Mouse (Mus musculus) liver (tissue): Measurements from ENCODE around the gene Traf4.
"Not testable (repeated sequence)": the region's sequence is repeated elsewhere in the genome, so short reads cannot be mapped to it uniquely, and the experiment has no call there.

ENCODE experiments used
- DNase-seq: peaks from one replicate; pipeline ENCODE4 v3.0.0-alpha.2; 2020; ENCODE audit warnings: mixed read lengths

Traf4 gene

GRCm38 (mm10) chr11:78164924-78165760 lies at the start of gene Traf4:
Gene Traf4 (minus strand): TSS chr11:78165589.
- DNase-seq: peak; percentile 94

- peak; percentile 13 for DNase-seq
These were observed 47.9 kb upstream of the Traf4 start for GRCm38 (mm10) chr11:78213086-78213817.

- DNase-seq: no peak
These were observed 46.1 kb upstream of the Traf4 start for GRCm38 (mm10) chr11:78211513-78211912.

DNA sequence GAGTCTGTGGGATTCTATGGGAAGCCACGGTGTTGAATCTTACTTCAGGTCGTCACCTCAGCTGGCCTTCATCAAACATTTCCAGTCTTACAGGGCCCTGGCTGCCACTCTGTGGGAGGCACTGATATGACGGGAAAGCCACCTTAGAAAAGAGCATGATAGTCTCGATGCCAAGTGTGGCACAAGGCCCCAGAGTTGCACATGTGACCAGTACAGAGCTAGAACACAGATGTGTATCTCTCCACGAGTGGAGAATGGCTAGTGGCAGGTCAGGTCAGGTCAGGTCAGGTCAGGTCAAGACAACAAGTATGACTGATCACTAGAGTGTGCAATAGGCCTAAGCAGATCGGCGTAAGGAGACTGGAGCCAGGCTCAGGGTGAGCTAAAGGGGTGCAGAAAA lies 45.2 kb upstream of the Traf4 start:
- no peak for DNase-seq

GRCm38 (mm10) chr11:78209886-78210285 lies 44.5 kb upstream of the Traf4 start:
- no peak for DNase-seq

GRCm38 (mm10) chr11:78207190-78207589 lies 41.8 kb upstream of the Traf4 start:
- DNase-seq: no peak

GRCm38 (mm10) chr11:78205361-78206206 lies 40.2 kb upstream of the Traf4 start:
- no peak for DNase-seq

- DNase-seq: no peak
These were observed 38.9 kb upstream of the Traf4 start for GRCm38 (mm10) chr11:78204287-78204686.

- no peak for DNase-seq
These were observed 37.0 kb upstream of the Traf4 start for GRCm38 (mm10) chr11:78202372-78202771.

GRCm38 (mm10) chr11:78195101-78195863 lies 29.9 kb upstream of the Traf4 start:
- no peak for DNase-seq

- DNase-seq: peak; percentile 89
These were observed 29.2 kb upstream of the Traf4 start for GRCm38 (mm10) chr11:78194411-78195100.

DNA sequence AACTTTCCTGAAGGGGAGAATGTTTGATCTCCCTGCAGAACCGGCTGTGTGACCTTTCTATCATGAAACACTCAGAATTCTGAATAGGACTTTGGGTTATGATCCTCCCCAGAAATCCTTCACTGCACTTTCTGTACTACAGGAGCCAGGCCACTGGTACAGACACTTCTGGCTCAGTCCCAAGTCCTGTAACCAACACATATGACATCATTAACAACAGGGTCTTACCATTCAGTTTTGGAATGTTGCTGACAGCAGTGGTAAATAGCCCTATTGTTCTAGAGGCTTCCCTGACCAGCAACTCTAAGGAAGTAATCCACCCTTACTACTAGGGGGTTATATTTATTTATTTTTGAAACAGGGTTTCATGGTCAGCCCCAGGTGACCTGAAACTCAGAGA lies 27.7 kb upstream of the Traf4 start, which contains the start of gene Proca1:
Gene Proca1, plus strand, starts transcription at position 280 of the 400 bp plus-strand sequence.
- DNase-seq: no peak

DNA sequence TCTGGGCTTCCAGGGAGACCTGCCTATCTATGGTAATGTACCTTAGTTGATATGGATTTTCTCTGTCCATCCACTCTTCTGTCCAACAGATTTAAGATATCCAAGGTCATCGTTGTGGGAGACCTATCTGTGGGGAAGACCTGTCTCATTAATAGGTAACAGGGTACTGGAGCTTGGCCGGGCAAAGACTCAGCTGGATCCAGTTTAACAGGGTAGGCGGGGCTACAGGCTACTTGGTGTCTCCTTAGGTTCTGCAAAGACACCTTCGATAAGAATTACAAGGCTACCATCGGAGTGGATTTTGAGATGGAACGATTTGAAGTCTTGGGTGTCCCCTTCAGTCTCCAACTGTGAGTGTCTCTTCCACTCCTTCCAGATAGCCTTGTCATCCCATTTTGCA lies 24.7 kb upstream of the Traf4 start:
- no peak for DNase-seq

GRCm38 (mm10) chr11:78189234-78190040 lies 24.0 kb upstream of the Traf4 start:
- DNase-seq: peak; percentile 68

GRCm38 (mm10) chr11:78188331-78189233 lies 23.2 kb upstream of the Traf4 start, which contains the start of gene Rab34:
Gene Rab34 (plus strand): TSS chr11:78188430.
- peak; percentile 75 for DNase-seq

DNA sequence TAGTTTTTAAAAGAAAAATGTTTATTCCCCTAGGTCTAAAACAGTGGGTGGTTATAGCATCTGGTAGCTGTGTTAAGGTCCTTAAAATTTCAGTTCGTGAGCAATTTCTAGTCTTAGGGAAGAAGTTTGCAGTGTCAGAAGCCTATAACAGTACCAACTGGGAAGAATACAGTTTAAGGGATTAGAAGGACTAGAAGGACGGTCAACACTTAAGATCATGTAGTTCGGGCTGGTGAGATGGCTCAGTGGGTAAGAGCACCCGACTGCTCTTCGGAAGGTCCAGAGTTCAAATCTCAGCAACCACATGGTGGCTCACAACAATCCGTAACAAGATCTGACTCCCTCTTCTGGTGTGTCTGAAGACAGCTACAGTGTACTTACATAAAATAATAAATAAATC lies 19.3 kb upstream of the Traf4 start:
- not testable (repeated sequence) for DNase-seq

- DNase-seq: no peak
These were observed 18.6 kb upstream of the Traf4 start for GRCm38 (mm10) chr11:78183884-78184514.

DNA sequence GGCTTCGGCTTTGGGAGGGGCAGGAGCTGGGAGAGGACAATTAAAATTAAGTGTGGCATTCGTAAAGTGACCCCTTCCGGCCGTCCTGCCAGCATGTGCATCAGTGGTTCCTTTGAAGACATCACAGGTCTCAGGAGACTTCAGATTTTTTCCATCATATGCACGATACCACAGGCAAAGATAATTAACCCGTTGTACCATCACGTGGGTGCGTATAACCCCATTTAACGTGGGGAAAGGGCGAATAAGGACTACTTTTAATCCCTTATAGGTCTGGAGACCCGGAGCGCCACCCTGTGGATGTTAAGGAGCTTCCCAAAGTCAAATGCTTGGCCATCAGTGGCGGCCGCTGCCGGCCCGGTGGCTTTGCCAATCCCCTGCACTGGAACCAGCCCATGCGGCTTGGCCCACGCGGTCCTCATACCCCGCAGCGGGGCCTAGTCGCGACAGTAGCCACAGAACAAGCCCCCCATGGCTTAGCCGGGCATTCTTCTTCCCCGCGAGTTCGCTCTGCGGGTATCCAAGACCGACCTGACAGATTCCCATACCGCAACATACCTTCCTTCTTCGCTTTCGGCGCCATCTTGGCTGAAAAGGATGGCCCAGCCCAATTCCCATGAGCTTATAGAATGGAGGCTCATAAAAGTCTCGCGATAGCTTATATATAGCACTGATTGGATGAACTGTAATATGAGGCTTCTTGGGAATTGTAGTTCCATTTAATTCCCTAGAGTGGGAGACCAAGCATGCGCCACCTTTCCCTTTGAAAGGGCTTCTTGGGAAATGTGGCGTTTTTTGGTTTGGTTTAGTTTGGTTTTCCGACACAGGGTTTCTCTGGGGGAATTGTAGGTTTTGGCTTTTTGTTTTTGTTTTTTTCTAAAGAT lies 17.8 kb upstream of the Traf4 start, which contains the start of gene Rpl23a:
Gene Rpl23a, minus strand, starts transcription at position 624 of the 884 bp plus-strand sequence.
- DNase-seq: peak; percentile 85
